Comparison of ENCODE assay signal across 8 mouse cellular contexts in genomic region chr4:22498102-22498957, GRCm38 (mm10). TPM values are rescaled to one million over a fixed set of nuclear protein-coding genes. Genes with fewer than 3 reads are reported as not detected.
DNase-seq lines count a peak whose midpoint lies in the region; ATAC-seq and TF ChIP-seq lines count a peak whose summit lies in the region.

No protein-coding gene starts in this region.

- H3K9ac ChIP-seq in heart, embryonic 16.5 days (ENCODE audit: low read length) = no peak overlapping the region
- H3K9ac ChIP-seq in forebrain, embryonic 14.5 days (ENCODE audit: low read length) = peak overlapping the region; percentile 70
- no peak overlapping the region for H3K9ac ChIP-seq in limb, embryonic 14.5 days (ENCODE audit: low read depth, low read length, severe bottlenecking)

- no peak overlapping the region for H3K27ac ChIP-seq in heart, embryonic 16.5 days (ENCODE audit: low read length)
- peak overlapping the region; percentile 58; the same call in 1 of the 2 replicates for H3K27ac ChIP-seq in forebrain, embryonic 14.5 days (ENCODE audit: low read depth, low read length)
- no peak overlapping the region for H3K27ac ChIP-seq in limb, embryonic 14.5 days (replicated peaks; ENCODE audit: low read depth, low read length)

- peak overlapping the region; percentile 37 for H3K4me3 ChIP-seq in heart, embryonic 16.5 days (ENCODE audit: low read length)
- H3K4me3 ChIP-seq in forebrain, embryonic 14.5 days (ENCODE audit: low read depth, low read length) = peak overlapping the region; percentile 42
- peak overlapping the region; percentile 27 for H3K4me3 ChIP-seq in limb, embryonic 14.5 days (replicated peaks; ENCODE audit: low read length)

- H3K9me3 ChIP-seq in heart, embryonic 16.5 days (replicated peaks; ENCODE audit: control insufficient read depth, low read length) = no peaks in the 10 kb centered on the region
- H3K9me3 ChIP-seq in forebrain, embryonic 14.5 days (replicated peaks; ENCODE audit: control insufficient read depth, low read length) = no peaks in the 10 kb centered on the region
- H3K9me3 ChIP-seq in limb, embryonic 14.5 days (ENCODE audit: control insufficient read depth, low read length) = no peaks in the 10 kb centered on the region

- peak overlapping the region; percentile 58 for H3K4me2 ChIP-seq in heart, embryonic 16.5 days (ENCODE audit: low read depth, low read length)
- H3K4me2 ChIP-seq in forebrain, embryonic 14.5 days (ENCODE audit: low read length) = peak overlapping the region; percentile 89
- H3K4me2 ChIP-seq in limb, embryonic 14.5 days (replicated peaks; ENCODE audit: low read depth, low read length, severe bottlenecking) = peak overlapping the region; percentile 46

- no peak for DNase-seq in heart, postnatal 25 days (ENCODE audit: low spot score)
- DNase-seq in Muller cell, postnatal 12 days (ENCODE audit: inconsistent ontology term) = peak; percentile 65
- peak; percentile 70 for DNase-seq in forebrain, embryonic 14.5 days (ENCODE audit: low spot score)
- no peak for DNase-seq in limb, embryonic 14.5 days (ENCODE audit: low spot score)
- peak; percentile 58 to 66 for DNase-seq in right cerebral cortex, postnatal 10 days (ENCODE audit: low spot score in 2 of 2)
- no peak for DNase-seq in spleen, postnatal 14 days (ENCODE audit: low spot score in 2 of 2)

- no peaks in the 10 kb centered on the region for H3K36me3 ChIP-seq in heart, embryonic 16.5 days (ENCODE audit: control insufficient read depth, insufficient read depth)
- no peaks in the 10 kb centered on the region for H3K36me3 ChIP-seq in forebrain, embryonic 14.5 days (ENCODE audit: control insufficient read depth, insufficient read depth, low read length)
- H3K36me3 ChIP-seq in limb, embryonic 14.5 days (ENCODE audit: control insufficient read depth, insufficient read depth, low read length) = no peaks in the 10 kb centered on the region

- TF ChIP-seq POLR2A in limb, embryonic 14.5 days (IDR thresholded peaks at IDR 0.05; ENCODE audit: borderline replicate concordance, extremely low read depth, insufficient read depth, insufficient read length) = no peak

- intact Hi-C loops in heart, postnatal 25 days (cut with DNase I) = no loop called here

- ATAC-seq in heart, embryonic 16.5 days (replicated peaks; ENCODE audit: extremely low read depth, insufficient read depth, low FRiP score) = no peak
- ATAC-seq in forebrain, embryonic 14.5 days = peak; percentile 40
- ATAC-seq in limb, embryonic 14.5 days (ENCODE audit: low FRiP score, low read depth) = peak; percentile 23; the same call in 1 of the 2 replicates
- ATAC-seq in CD4-positive, CD25-positive, alpha-beta regulatory T cell, adult 4 months = no peak

- H3K4me1 ChIP-seq in heart, embryonic 16.5 days (ENCODE audit: control insufficient read depth, insufficient read depth, low read length) = peaks cover 16% of the 10 kb centered on the region
- H3K4me1 ChIP-seq in forebrain, embryonic 14.5 days (ENCODE audit: control insufficient read depth, insufficient read depth, low read length) = peaks cover 20% of the 10 kb centered on the region
- peaks cover 11% of the 10 kb centered on the region for H3K4me1 ChIP-seq in limb, embryonic 14.5 days (ENCODE audit: control insufficient read depth, insufficient read depth, low read length)

- H3K27me3 ChIP-seq in heart, embryonic 16.5 days (ENCODE audit: control insufficient read depth, insufficient read depth, low read length) = peaks cover 69% of the 10 kb centered on the region
- peaks cover 4% of the 10 kb centered on the region; the same call in 1 of the 2 replicates for H3K27me3 ChIP-seq in forebrain, embryonic 14.5 days (replicated peaks; ENCODE audit: control insufficient read depth, insufficient read depth, low read length)
- peaks cover 75% of the 10 kb centered on the region for H3K27me3 ChIP-seq in limb, embryonic 14.5 days (ENCODE audit: control insufficient read depth, insufficient read depth, low read length)

- under 1% methylated on average over 45 of the region's 45 CpGs for WGBS in heart, embryonic 16.5 days
- under 1% methylated on average over 45 of the region's 45 CpGs for WGBS in forebrain, embryonic 14.5 days
- 1% methylated on average over 44 of the region's 45 CpGs for WGBS in limb, embryonic 14.5 days

RNA-seq across cellular contexts. Expression of gene Pou3f2, which starts 10.2 kb away (rescaled TPM):
- polyA plus RNA-seq in heart, embryonic 16.5 days (2015; fragmentation: Nextera tagmentation; extraction: Ambion mirVana) = 0.03 TPM in 1 of 2 replicates, not detected in the other
- total RNA-seq in heart, postnatal 25 days (2021) = not detected
- 22.3 and 36.2 TPM in 2 replicates for polyA plus RNA-seq in forebrain, embryonic 14.5 days (2014; fragmentation: Nextera tagmentation; extraction: Ambion mirVana)
- polyA plus RNA-seq in limb, embryonic 14.5 days (2012; rRNA removed) = 0.31 and 0.46 TPM in 2 replicates
- polyA plus RNA-seq in limb, embryonic 14.5 days (2014; fragmentation: Nextera tagmentation; extraction: Ambion mirVana) = 0.26 and 0.30 TPM in 2 replicates
- polyA plus RNA-seq in CD4-positive, CD25-positive, alpha-beta regulatory T cell, adult 4 months (2017; shearing (Covaris generic)) = under 1 TPM in 1 of 2 experiments, not detected in 1; 0.20 TPM

Comparison
In these comparisons a context has a peak if more than half of its experiments do, and no peak if none do; other contexts are left out.
1. ATAC-seq: peak in forebrain, embryonic 14.5 days (single experiment) and limb, embryonic 14.5 days (single experiment); none in heart, embryonic 16.5 days (single experiment) and CD4-positive, CD25-positive, alpha-beta regulatory T cell, adult 4 months (single experiment).
2. DNase-seq: peak in Muller cell, postnatal 12 days (single experiment), forebrain, embryonic 14.5 days (single experiment) and right cerebral cortex, postnatal 10 days (2 of 2); none in heart, postnatal 25 days (single experiment), limb, embryonic 14.5 days (single experiment) and spleen, postnatal 14 days (0 of 2).
3. RNA of gene Pou3f2, which starts 10.2 kb away (polyA plus RNA-seq): 22.3 to 36.2 TPM in forebrain, embryonic 14.5 days; 0.26 to 0.46 TPM in limb, embryonic 14.5 days, 0.20 TPM in CD4-positive, CD25-positive, alpha-beta regulatory T cell, adult 4 months and 0.03 TPM in heart, embryonic 16.5 days; every median in the first group is over 10 times any median in the second.
4. Peak in every context shown above with its lines, with median percentiles within 50 percentile points of each other: H3K4me2 ChIP-seq and H3K4me3 ChIP-seq.